Mouse (Mus musculus): Measurements from ENCODE around the gene Ccl9.

DNA sequence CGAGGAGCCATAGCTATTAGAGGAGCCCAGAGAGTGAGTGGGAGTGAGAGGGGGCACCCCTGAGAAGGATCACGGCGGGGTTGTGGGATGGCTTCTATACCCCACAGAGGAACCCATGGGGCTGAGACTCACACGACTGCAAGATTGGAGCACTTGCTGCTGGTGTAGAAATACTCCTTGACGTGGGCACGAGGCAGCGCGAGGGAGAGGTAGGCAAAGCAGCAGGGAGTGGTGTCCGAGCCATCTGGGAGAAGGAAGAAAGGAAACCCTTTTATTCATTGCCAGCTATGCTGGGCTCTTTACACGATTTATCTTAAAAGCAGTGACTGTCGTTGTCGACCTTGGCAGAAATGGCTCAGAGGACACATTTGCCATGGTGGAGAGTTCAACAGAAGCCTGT lies 49.4 kb downstream of the Ccl9 start:
- no peak for TF ChIP-seq GATA1 (IDR thresholded peaks at IDR 0.05; ENCODE audit: borderline replicate concordance, low read length)
- no peak for TF ChIP-seq CTCF (IDR thresholded peaks at IDR 0.05; ENCODE audit: low read depth, low read length)
